Comparison of ENCODE assay signal across 21 mouse cellular contexts in genomic region chr15:74306543-74306942, GRCm38 (mm10).
DNase-seq lines count a peak whose midpoint lies in the region; ATAC-seq and TF ChIP-seq lines count a peak whose summit lies in the region.
"Had no signal": no experiment of that assay in that cellular context is flagged by ENCODE, and none has a peak within 500 bp of the region (broad histone marks: within the 10 kb centered on the region; RNA-seq: fewer than 3 reads in every experiment).

No protein-coding gene starts in this region.

- no peak for TF ChIP-seq CTCF in midbrain, postnatal 0 days (IDR thresholded peaks at IDR 0.05)

- DNase-seq in forebrain, embryonic 14.5 days (ENCODE audit: low spot score), result peak; percentile 23
- no peak for DNase-seq in forebrain, embryonic 10.5 days (ENCODE audit: extremely low spot score, low spot score)
- no peak for DNase-seq in hindbrain, embryonic 14.5 days (ENCODE audit: low spot score)
- peak; percentile 55 for DNase-seq in midbrain, postnatal 0 days (ENCODE audit: low spot score)
- DNase-seq: adrenal gland, adult 2 months; adrenal gland, postnatal 14 days; cerebellum, adult 18-20 months; cerebellum, adult 9-11 months; gastrocnemius, postnatal 10 days; gastrocnemius, postnatal 36 days; heart, adult 2 months; heart, postnatal 14 days; heart, postnatal 4 days; kidney, adult 2 months had no signal

- H3K27ac ChIP-seq in forebrain, embryonic 14.5 days (ENCODE audit: low read depth, low read length), result no peak overlapping the region
- no peak overlapping the region for H3K27ac ChIP-seq in forebrain, embryonic 10.5 days
- no peak overlapping the region for H3K27ac ChIP-seq in hindbrain, embryonic 16.5 days (ENCODE audit: low read depth, low read length)
- no peak overlapping the region for H3K27ac ChIP-seq in hindbrain, embryonic 14.5 days
- H3K27ac ChIP-seq in midbrain, postnatal 0 days (ENCODE audit: low read depth, low read length), result no peak overlapping the region
- H3K27ac ChIP-seq in midbrain, embryonic 13.5 days, result no peak overlapping the region
- H3K27ac ChIP-seq: forebrain, embryonic 13.5 days; heart, adult 2 months; heart, embryonic 10.5 days; heart, embryonic 13.5 days had no signal

- no peak overlapping the region for H3K4me2 ChIP-seq in forebrain, embryonic 14.5 days (ENCODE audit: low read length)
- H3K4me2 ChIP-seq in hindbrain, embryonic 16.5 days (ENCODE audit: low read length), result no peak overlapping the region
- no peak overlapping the region for H3K4me2 ChIP-seq in hindbrain, embryonic 14.5 days (replicated peaks)
- no peak overlapping the region for H3K4me2 ChIP-seq in midbrain, postnatal 0 days (ENCODE audit: low read depth, low read length, poor library complexity, severe bottlenecking)
- H3K4me2 ChIP-seq in midbrain, embryonic 13.5 days (replicated peaks), result no peak overlapping the region
- H3K4me2 ChIP-seq: forebrain, embryonic 13.5 days; heart, embryonic 13.5 days had no signal

- no peak for ATAC-seq in forebrain, embryonic 14.5 days
- ATAC-seq in hindbrain, embryonic 16.5 days, result 0 out of 2 replicates have a peak, but pooled peaks have one; percentile 37
- no peak; the same call in 1 of the 2 replicates for ATAC-seq in hindbrain, embryonic 14.5 days (ENCODE audit: low FRiP score)
- ATAC-seq in midbrain, postnatal 0 days (ENCODE audit: low FRiP score), result no peak
- no peak for ATAC-seq in midbrain, embryonic 13.5 days
- ATAC-seq: CD4-positive, CD25-positive, alpha-beta regulatory T cell, adult 4 months; forebrain, embryonic 13.5 days; intestine, postnatal 0 days had no signal

- no peak overlapping the region for H3K4me3 ChIP-seq in forebrain, embryonic 14.5 days (ENCODE audit: low read depth, low read length)
- no peak overlapping the region for H3K4me3 ChIP-seq in forebrain, embryonic 10.5 days
- no peak overlapping the region for H3K4me3 ChIP-seq in hindbrain, embryonic 16.5 days (ENCODE audit: low read length)
- no peak overlapping the region for H3K4me3 ChIP-seq in hindbrain, embryonic 14.5 days (replicated peaks; ENCODE audit: low read length)
- H3K4me3 ChIP-seq in midbrain, postnatal 0 days (ENCODE audit: low read depth, low read length), result no peak overlapping the region
- H3K4me3 ChIP-seq in midbrain, embryonic 13.5 days (replicated peaks), result no peak overlapping the region
- H3K4me3 ChIP-seq: forebrain, embryonic 13.5 days; heart, adult 2 months; heart, embryonic 10.5 days; heart, embryonic 13.5 days had no signal

- H3K27me3 ChIP-seq in forebrain, embryonic 14.5 days (replicated peaks; ENCODE audit: control insufficient read depth, insufficient read depth, low read length), result no peaks in the 10 kb centered on the region
- no peaks in the 10 kb centered on the region for H3K27me3 ChIP-seq in forebrain, embryonic 10.5 days (ENCODE audit: poor library complexity, severe bottlenecking)
- H3K27me3 ChIP-seq in hindbrain, embryonic 16.5 days (replicated peaks; ENCODE audit: control insufficient read depth, insufficient read depth, low read length), result no peaks in the 10 kb centered on the region
- no peaks in the 10 kb centered on the region for H3K27me3 ChIP-seq in hindbrain, embryonic 14.5 days (ENCODE audit: control insufficient read depth, insufficient read depth, low read length)
- H3K27me3 ChIP-seq in midbrain, postnatal 0 days (ENCODE audit: insufficient read depth, low read length), result no peaks in the 10 kb centered on the region
- H3K27me3 ChIP-seq in midbrain, embryonic 13.5 days, result no peaks in the 10 kb centered on the region
- H3K27me3 ChIP-seq: forebrain, embryonic 13.5 days had no signal

- H3K9me3 ChIP-seq in forebrain, embryonic 14.5 days (replicated peaks; ENCODE audit: control insufficient read depth, low read length), result no peaks in the 10 kb centered on the region
- H3K9me3 ChIP-seq in forebrain, embryonic 10.5 days, result no peaks in the 10 kb centered on the region
- H3K9me3 ChIP-seq in hindbrain, embryonic 16.5 days (ENCODE audit: control insufficient read depth, low read length), result no peaks in the 10 kb centered on the region
- no peaks in the 10 kb centered on the region for H3K9me3 ChIP-seq in hindbrain, embryonic 14.5 days (ENCODE audit: control insufficient read depth, low read length)
- no peaks in the 10 kb centered on the region for H3K9me3 ChIP-seq in midbrain, postnatal 0 days (ENCODE audit: low read length)
- H3K9me3 ChIP-seq in midbrain, embryonic 13.5 days, result no peaks in the 10 kb centered on the region
- H3K9me3 ChIP-seq: forebrain, embryonic 13.5 days; heart, embryonic 10.5 days; heart, embryonic 13.5 days had no signal

- no peak overlapping the region for H3K9ac ChIP-seq in forebrain, embryonic 14.5 days (ENCODE audit: low read length)
- no peak overlapping the region for H3K9ac ChIP-seq in hindbrain, embryonic 16.5 days (ENCODE audit: low read depth, low read length)
- H3K9ac ChIP-seq in hindbrain, embryonic 14.5 days, result no peak overlapping the region
- H3K9ac ChIP-seq in midbrain, postnatal 0 days (replicated peaks; ENCODE audit: low read length, poor library complexity, severe bottlenecking), result no peak overlapping the region
- no peak overlapping the region for H3K9ac ChIP-seq in midbrain, embryonic 13.5 days (replicated peaks)
- H3K9ac ChIP-seq: forebrain, embryonic 13.5 days; heart, embryonic 13.5 days had no signal

- H3K4me1 ChIP-seq in forebrain, embryonic 14.5 days (ENCODE audit: control insufficient read depth, insufficient read depth, low read length), result no peaks in the 10 kb centered on the region
- no peaks in the 10 kb centered on the region for H3K4me1 ChIP-seq in forebrain, embryonic 10.5 days
- no peaks in the 10 kb centered on the region for H3K4me1 ChIP-seq in hindbrain, embryonic 16.5 days (ENCODE audit: control insufficient read depth, insufficient read depth, low read depth, low read length)
- H3K4me1 ChIP-seq in hindbrain, embryonic 14.5 days (replicated peaks; ENCODE audit: control insufficient read depth, insufficient read depth, low read length), result no peaks in the 10 kb centered on the region
- H3K4me1 ChIP-seq in midbrain, postnatal 0 days (ENCODE audit: insufficient read depth, low read length), result no peaks in the 10 kb centered on the region
- no peaks in the 10 kb centered on the region for H3K4me1 ChIP-seq in midbrain, embryonic 13.5 days (replicated peaks)
- H3K4me1 ChIP-seq: forebrain, embryonic 13.5 days had no signal

- 85% methylated on average over 5 of the region's 5 CpGs for WGBS in forebrain, embryonic 14.5 days
- WGBS in forebrain, embryonic 10.5 days, result 94% methylated on average over 5 of the region's 5 CpGs
- WGBS in hindbrain, embryonic 16.5 days, result 78% methylated on average over 5 of the region's 5 CpGs
- 92% methylated on average over 5 of the region's 5 CpGs for WGBS in hindbrain, embryonic 14.5 days
- 85% methylated on average over 5 of the region's 5 CpGs for WGBS in midbrain, postnatal 0 days
- 97% methylated on average over 5 of the region's 5 CpGs for WGBS in midbrain, embryonic 13.5 days

- H3K36me3 ChIP-seq in forebrain, embryonic 14.5 days (ENCODE audit: control insufficient read depth, insufficient read depth, low read length), result no peaks in the 10 kb centered on the region
- no peaks in the 10 kb centered on the region for H3K36me3 ChIP-seq in forebrain, embryonic 10.5 days (replicated peaks)
- H3K36me3 ChIP-seq in hindbrain, embryonic 16.5 days (ENCODE audit: control insufficient read depth, insufficient read depth, low read length), result no peaks in the 10 kb centered on the region
- no peaks in the 10 kb centered on the region for H3K36me3 ChIP-seq in hindbrain, embryonic 14.5 days (replicated peaks; ENCODE audit: control insufficient read depth, insufficient read depth)
- H3K36me3 ChIP-seq in midbrain, postnatal 0 days (ENCODE audit: insufficient read depth, low read length), result no peaks in the 10 kb centered on the region
- no peaks in the 10 kb centered on the region for H3K36me3 ChIP-seq in midbrain, embryonic 13.5 days
- H3K36me3 ChIP-seq: heart, embryonic 10.5 days; heart, embryonic 13.5 days had no signal

Comparison
In these comparisons a context has a peak if more than half of its experiments do, and no peak if none do; other contexts are left out.
1. DNase-seq: peak in forebrain, embryonic 14.5 days (single experiment) and midbrain, postnatal 0 days (single experiment); none in forebrain, embryonic 10.5 days (single experiment) and hindbrain, embryonic 14.5 days (single experiment).